Mouse (Mus musculus): Measurements from ENCODE around the gene Kcp. TPM values are rescaled to one million over a fixed set of nuclear protein-coding genes. Genes with fewer than 3 reads are reported as not detected.

Gene Kcp
- polyA plus RNA-seq, 1 experiment from 2014 or later, result 25.8 TPM

GRCm38 (mm10) chr6:29432156-29432555 lies 75.6 kb downstream of the Kcp start:
- no peak for ATAC-seq (ENCODE audit: insufficient number of reproducible peaks, low FRiP score, low TSS enrichment, low read depth)
- Histone ChIP-seq H3K4me3 (no peak overlapping the region), H3K9me3 (no peaks in the 10 kb centered on the region), H3K4me2 (no peak overlapping the region), H3K36me3 (no peaks in the 10 kb centered on the region), H3K27ac (no peak overlapping the region), H3K4me1 (peaks cover 63% of the 10 kb centered on the region), H3K9ac (no peak overlapping the region), H3K27me3 (peaks cover 12% of the 10 kb centered on the region; the same call in 1 of the 2 replicates)
- 37% methylated on average over 3 of the region's 3 CpGs for WGBS

GRCm38 (mm10) chr6:29431473-29431872 lies 76.3 kb downstream of the Kcp start:
- Histone ChIP-seq H3K27me3 (peaks cover 12% of the 10 kb centered on the region; the same call in 1 of the 2 replicates), H3K4me2 (no peak overlapping the region), H3K9me3 (no peaks in the 10 kb centered on the region), H3K27ac (no peak overlapping the region), H3K4me1 (peaks cover 56% of the 10 kb centered on the region), H3K36me3 (no peaks in the 10 kb centered on the region), H3K9ac (no peak overlapping the region), H3K4me3 (no peak overlapping the region)
- no peak for ATAC-seq (ENCODE audit: insufficient number of reproducible peaks, low FRiP score, low TSS enrichment, low read depth)
- WGBS, result 19% methylated on average over 5 of the region's 5 CpGs

- 42% methylated on average over 15 of the region's 15 CpGs for WGBS
- H3K36me3 ChIP-seq, result no peaks in the 10 kb centered on the region
- no peak overlapping the region for H3K4me2 ChIP-seq
- no peak for ATAC-seq (ENCODE audit: insufficient number of reproducible peaks, low FRiP score, low TSS enrichment, low read depth)
- H3K4me3 ChIP-seq, result no peak overlapping the region
- no peak overlapping the region for H3K9ac ChIP-seq
- peaks cover 50% of the 10 kb centered on the region for H3K4me1 ChIP-seq
- H3K27me3 ChIP-seq, result peaks cover 12% of the 10 kb centered on the region; the same call in 1 of the 2 replicates
- H3K9me3 ChIP-seq, result no peaks in the 10 kb centered on the region
- 0 out of 2 replicates have a peak overlapping the region, but pooled peaks have one; percentile 11 for H3K27ac ChIP-seq
Observed at GRCm38 (mm10) chr6:29430681-29431420, 76.9 kb downstream of the Kcp start.

- peaks cover 23% of the 10 kb centered on the region for H3K4me1 ChIP-seq
- WGBS, result 65% methylated on average over 4 of the region's 4 CpGs
- no peaks in the 10 kb centered on the region for H3K9me3 ChIP-seq
- H3K9ac ChIP-seq, result no peak overlapping the region
- no peak overlapping the region for H3K27ac ChIP-seq
- ATAC-seq (ENCODE audit: insufficient number of reproducible peaks, low FRiP score, low TSS enrichment, low read depth), result no peak
- H3K4me3 ChIP-seq, result no peak overlapping the region
- H3K4me2 ChIP-seq, result no peak overlapping the region
- H3K36me3 ChIP-seq, result no peaks in the 10 kb centered on the region
- H3K27me3 ChIP-seq, result peaks cover 2% of the 10 kb centered on the region; the same call in 1 of the 2 replicates
Observed at GRCm38 (mm10) chr6:29428171-29428570, 79.6 kb downstream of the Kcp start.

GRCm38 (mm10) chr6:29426331-29426730 lies 81.4 kb downstream of the Kcp start:
- Histone ChIP-seq H3K9ac (no peak overlapping the region), H3K27me3 (no peaks in the 10 kb centered on the region), H3K9me3 (no peaks in the 10 kb centered on the region), H3K4me3 (no peak overlapping the region), H3K4me1 (peaks cover 7% of the 10 kb centered on the region), H3K36me3 (no peaks in the 10 kb centered on the region), H3K4me2 (no peak overlapping the region), H3K27ac (no peak overlapping the region)
- no peak for ATAC-seq (ENCODE audit: insufficient number of reproducible peaks, low FRiP score, low TSS enrichment, low read depth)
- WGBS, result 68% methylated on average over 6 of the region's 6 CpGs

GRCm38 (mm10) chr6:29425118-29425517 lies 82.6 kb downstream of the Kcp start:
- 87% methylated on average over 8 of the region's 8 CpGs for WGBS
- Histone ChIP-seq H3K9me3 (no peaks in the 10 kb centered on the region), H3K4me2 (no peak overlapping the region), H3K4me1 (no peaks in the 10 kb centered on the region), H3K9ac (no peak overlapping the region), H3K27me3 (no peaks in the 10 kb centered on the region), H3K27ac (no peak overlapping the region), H3K36me3 (no peaks in the 10 kb centered on the region; the same call in 1 of the 2 replicates), H3K4me3 (no peak overlapping the region)
- no peak for ATAC-seq (ENCODE audit: insufficient number of reproducible peaks, low FRiP score, low TSS enrichment, low read depth)

Other genes with a start within 250 kb of the Kcp start
- 41.8 and 45.7 TPM in 2 replicates for gene Hilpda, start 235.5 kb downstream of the Kcp start, polyA plus RNA-seq (2015; fragmentation: Nextera tagmentation; extraction: Ambion mirVana)
- gene Fam71f2, start 228.4 kb downstream of the Kcp start, polyA plus RNA-seq (2015; fragmentation: Nextera tagmentation; extraction: Ambion mirVana), result 0.19 and 0.38 TPM in 2 replicates
- gene Fam71f1, start 188.8 kb downstream of the Kcp start, polyA plus RNA-seq (2015; fragmentation: Nextera tagmentation; extraction: Ambion mirVana), result not detected in 2 replicates
- gene Calu, start 159.9 kb downstream of the Kcp start, polyA plus RNA-seq (2015; fragmentation: Nextera tagmentation; extraction: Ambion mirVana), result 549 and 573 TPM in 2 replicates
- 1.1 and 1.3 TPM in 2 replicates for gene Opn1sw, start 119.5 kb downstream of the Kcp start, polyA plus RNA-seq (2015; fragmentation: Nextera tagmentation; extraction: Ambion mirVana)
- gene Ccdc136, start 111.6 kb downstream of the Kcp start, polyA plus RNA-seq (2015; fragmentation: Nextera tagmentation; extraction: Ambion mirVana), result 18.1 and 21.0 TPM in 2 replicates
- gene Flnc, start 74.7 kb downstream of the Kcp start, polyA plus RNA-seq (2015; fragmentation: Nextera tagmentation; extraction: Ambion mirVana), result 21.5 and 28.0 TPM in 2 replicates
- 221 and 243 TPM in 2 replicates for gene Atp6v1f, start 40.2 kb downstream of the Kcp start, polyA plus RNA-seq (2015; fragmentation: Nextera tagmentation; extraction: Ambion mirVana)
- not detected in 2 replicates for gene Atp6v1fnb, start 36.5 kb downstream of the Kcp start, polyA plus RNA-seq (2015; fragmentation: Nextera tagmentation; extraction: Ambion mirVana)
- 4.6 and 6.0 TPM in 2 replicates for gene Irf5, start 18.7 kb upstream of the Kcp start, polyA plus RNA-seq (2015; fragmentation: Nextera tagmentation; extraction: Ambion mirVana)
- gene Tnpo3, start 101.9 kb upstream of the Kcp start, polyA plus RNA-seq (2015; fragmentation: Nextera tagmentation; extraction: Ambion mirVana), result 80.0 and 82.2 TPM in 2 replicates
- gene Tspan33, start 186.3 kb upstream of the Kcp start, polyA plus RNA-seq (2015; fragmentation: Nextera tagmentation; extraction: Ambion mirVana), result 4.1 and 4.3 TPM in 2 replicates
- 45.6 and 52.1 TPM in 2 replicates for gene Smo, start 227.6 kb upstream of the Kcp start, polyA plus RNA-seq (2015; fragmentation: Nextera tagmentation; extraction: Ambion mirVana)